In genomic region chr16:33563538-33564013, GRCm38 (mm10) we compare ENCODE assay signal across 11 mouse cellular contexts. TPM values are rescaled to one million over a fixed set of nuclear protein-coding genes. Genes with fewer than 3 reads are reported as not detected.
DNase-seq lines count a peak whose midpoint lies in the region; ATAC-seq and TF ChIP-seq lines count a peak whose summit lies in the region.
"Had no signal": no experiment of that assay in that cellular context is flagged by ENCODE, and none has a peak within 500 bp of the region (broad histone marks: within the 10 kb centered on the region; RNA-seq: fewer than 3 reads in every experiment).

No protein-coding gene starts in this region.

- no peak overlapping the region for H3K9ac ChIP-seq in intestine, embryonic 14.5 days (ENCODE audit: low read length)
- no peak overlapping the region for H3K9ac ChIP-seq in limb, embryonic 14.5 days (ENCODE audit: low read depth, low read length, severe bottlenecking)

- DNase-seq in intestine, embryonic 14.5 days (ENCODE audit: low spot score) = peak; percentile 67
- DNase-seq in limb, embryonic 14.5 days (ENCODE audit: low spot score) = peak; percentile 77
- DNase-seq in spleen, postnatal 4 days (ENCODE audit: low spot score in 2 of 2) = no peak
- no peak for DNase-seq in left cerebral cortex, postnatal 10 days (ENCODE audit: extremely low spot score in 1 of 2, low spot score in 2 of 2)
- no peak for DNase-seq in thymus, postnatal 0 days (ENCODE audit: low spot score)
- DNase-seq: gastrocnemius, postnatal 10 days; thymus, adult 2 months had no signal

- TF ChIP-seq CTCF in embryonic fibroblast, embryonic 13.5 days (IDR thresholded peaks at IDR 0.05; ENCODE audit: borderline replicate concordance, insufficient read depth, low read length) = no peak

- H3K4me2 ChIP-seq in intestine, embryonic 14.5 days (ENCODE audit: low read length) = peak overlapping the region; percentile 23; the same call in 1 of the 2 replicates
- no peak overlapping the region for H3K4me2 ChIP-seq in limb, embryonic 14.5 days (replicated peaks; ENCODE audit: low read depth, low read length, severe bottlenecking)

- H3K36me3 ChIP-seq in intestine, embryonic 14.5 days (ENCODE audit: control insufficient read depth, insufficient read depth, low read length) = no peaks in the 10 kb centered on the region
- H3K36me3 ChIP-seq in limb, embryonic 14.5 days (ENCODE audit: control insufficient read depth, insufficient read depth, low read length) = no peaks in the 10 kb centered on the region

- H3K27ac ChIP-seq in brown adipose tissue, adult 24 weeks (replicated peaks; ENCODE audit: low read depth, low read length) = peak overlapping the region; percentile 74
- H3K27ac ChIP-seq in embryonic fibroblast, embryonic 13.5 days (ENCODE audit: insufficient read depth, low read length) = peak overlapping the region; percentile 19; the same call in 1 of the 2 replicates
- H3K27ac ChIP-seq in intestine, embryonic 14.5 days (ENCODE audit: low read depth) = peak overlapping the region; percentile 86
- no peak overlapping the region for H3K27ac ChIP-seq in limb, embryonic 14.5 days (replicated peaks; ENCODE audit: low read depth, low read length)
- H3K27ac ChIP-seq: macrophage had no signal

- H3K4me1 ChIP-seq in brown adipose tissue, adult 24 weeks (ENCODE audit: control insufficient read depth, insufficient read depth, insufficient read length, low read length) = peaks cover 20% of the 10 kb centered on the region
- H3K4me1 ChIP-seq in embryonic fibroblast, embryonic 13.5 days (ENCODE audit: control insufficient read depth, insufficient read depth, low read length) = peaks cover 3% of the 10 kb centered on the region
- H3K4me1 ChIP-seq in intestine, embryonic 14.5 days (replicated peaks; ENCODE audit: control insufficient read depth, insufficient read depth, low read length) = peaks cover 21% of the 10 kb centered on the region
- H3K4me1 ChIP-seq in limb, embryonic 14.5 days (ENCODE audit: control insufficient read depth, insufficient read depth, low read length) = peaks cover 6% of the 10 kb centered on the region; the same call in 1 of the 2 replicates

- WGBS in intestine, embryonic 14.5 days = 20% methylated on average over 5 of the region's 5 CpGs
- 52% methylated on average over 5 of the region's 5 CpGs for WGBS in limb, embryonic 14.5 days

- no peaks in the 10 kb centered on the region for H3K27me3 ChIP-seq in intestine, embryonic 14.5 days (replicated peaks; ENCODE audit: control insufficient read depth, insufficient read depth, low read length)
- no peaks in the 10 kb centered on the region for H3K27me3 ChIP-seq in limb, embryonic 14.5 days (ENCODE audit: control insufficient read depth, insufficient read depth, low read length)

- ATAC-seq in intestine, embryonic 14.5 days (replicated peaks; ENCODE audit: low FRiP score, low TSS enrichment, low read depth) = peak; percentile 75
- ATAC-seq in limb, embryonic 14.5 days (ENCODE audit: low FRiP score, low read depth) = peak; percentile 69; the same call in 1 of the 2 replicates
- ATAC-seq: inflammation-experienced regulatory T-cells, adult 6 months had no signal

- H3K4me3 ChIP-seq in brown adipose tissue, adult 24 weeks (ENCODE audit: insufficient read depth, low read depth, low read length) = no peak overlapping the region
- no peak overlapping the region for H3K4me3 ChIP-seq in embryonic fibroblast, embryonic 13.5 days (ENCODE audit: insufficient read depth, low read length)
- H3K4me3 ChIP-seq in intestine, embryonic 14.5 days (ENCODE audit: low read depth, low read length) = no peak overlapping the region
- H3K4me3 ChIP-seq in limb, embryonic 14.5 days (replicated peaks; ENCODE audit: low read length) = no peak overlapping the region

- no peaks in the 10 kb centered on the region for H3K9me3 ChIP-seq in intestine, embryonic 14.5 days (ENCODE audit: control insufficient read depth, low read length)
- no peaks in the 10 kb centered on the region for H3K9me3 ChIP-seq in limb, embryonic 14.5 days (ENCODE audit: control insufficient read depth, low read length)

- no peak for TF ChIP-seq POLR2A in embryonic fibroblast, embryonic 13.5 days (IDR thresholded peaks at IDR 0.05; ENCODE audit: low read depth, low read length)
- TF ChIP-seq POLR2A in limb, embryonic 14.5 days (IDR thresholded peaks at IDR 0.05; ENCODE audit: borderline replicate concordance, extremely low read depth, insufficient read depth, insufficient read length) = no peak

- intact Hi-C loops in left cerebral cortex, postnatal 10 days (cut with DNase I) = loop anchor here (5.0 kb wide), 1 partner anchor 179 kb away; no protein-coding TSS in a partner anchor

RNA-seq across cellular contexts. Expression of gene Slc12a8, which starts 46.4 kb away (rescaled TPM):
- not detected in 2 replicates for polyA plus RNA-seq in brown adipose tissue, adult 24 weeks (2012; ENCODE audit: insufficient read depth, insufficient read length, missing spikeins)
- polyA plus RNA-seq in embryonic fibroblast, embryonic 13.5 days (2011; ENCODE audit: insufficient read length, low read depth, missing spikeins) = 0.43 and 0.91 TPM in 2 replicates
- 1.8 and 5.0 TPM in 2 replicates for polyA plus RNA-seq in intestine, embryonic 14.5 days (2014; fragmentation: Nextera tagmentation; extraction: Ambion mirVana)
- polyA plus RNA-seq in limb, embryonic 14.5 days (2012; rRNA removed) = 0.97 and 1.2 TPM in 2 replicates
- polyA plus RNA-seq in limb, embryonic 14.5 days (2014; fragmentation: Nextera tagmentation; extraction: Ambion mirVana) = 0.94 and 1.00 TPM in 2 replicates
- 1 to 10 TPM; 1.1 to 1.4 TPM for total RNA-seq in left cerebral cortex, postnatal 10 days (2021)
- 0.10 and 0.48 TPM in 2 replicates for polyA plus RNA-seq in thymus, postnatal 0 days (2015; fragmentation: Nextera tagmentation; extraction: Ambion mirVana)
- polyA plus RNA-seq: macrophage had no signal

Comparison
In these comparisons a context has a peak if more than half of its experiments do, and no peak if none do; other contexts are left out.
1. DNase-seq: peak in intestine, embryonic 14.5 days (single experiment) and limb, embryonic 14.5 days (single experiment); none in spleen, postnatal 4 days (0 of 2), left cerebral cortex, postnatal 10 days (0 of 2) and thymus, postnatal 0 days (single experiment).